Mouse (Mus musculus): ENCODE measurements around the gene Ifi44. TPM values are rescaled to one million over a fixed set of nuclear protein-coding genes. Genes with fewer than 3 reads are reported as not detected.

The Ifi44 gene
- total RNA-seq (2023): 5.3 TPM

GRCm38 (mm10) chr3:151749737-151750136 is at the start of gene Ifi44:
TSS of gene Ifi44 (minus strand) at chr3:151749960.

Other genes with a start within 250 kb of the Ifi44 start
- gene Ifi44l, start 12.9 kb upstream of the Ifi44 start, total RNA-seq (2023): not detected
- gene Ptgfr, start 87.7 kb upstream of the Ifi44 start, total RNA-seq (2023): not detected